Mouse (Mus musculus) E14TG2a.4 (cell line): ENCODE measurements at regions not wholly inside any gene's neighbourhood (a gene's known extent, or its start where the extent isn't known, plus 50 kb on each side); places are given as distances from the start of the nearest gene placed in this dataset.

Source experiments
- CTCF ChIP-seq: conservative IDR thresholded peaks from 2 replicates; pipeline ENCODE4 v1.5.1; 2014; ENCODE audit warnings: low read length
- NANOG ChIP-seq: IDR thresholded peaks from 2 replicates; pipeline ENCODE4 v1.6.1; 2014; ENCODE audit warnings: borderline replicate concordance, low read length, mixed read lengths

DNA sequence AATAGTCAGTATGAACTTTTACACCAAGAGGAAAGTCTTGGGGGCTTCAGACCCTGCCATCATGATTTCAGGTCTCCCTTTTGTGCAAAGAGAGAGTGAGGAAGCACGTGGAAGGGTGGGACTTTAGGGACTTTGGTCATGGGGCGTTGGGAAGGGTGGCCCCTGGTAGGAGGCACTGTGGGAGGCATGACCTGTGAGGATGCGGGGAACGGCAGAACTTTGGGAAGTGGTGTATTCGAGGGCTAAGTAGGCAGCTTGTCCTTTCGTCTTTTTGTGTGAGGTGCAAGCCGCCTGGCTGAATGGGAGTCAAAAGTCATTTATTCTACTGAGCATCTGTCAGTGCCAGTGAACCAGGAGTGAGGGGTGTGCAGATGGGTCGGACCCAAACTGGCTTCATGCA lies 52.4 kb upstream of the Slco4a1 start:
- TF ChIP-seq CTCF (no peak), NANOG (no peak)
